Mouse (Mus musculus) megakaryocyte, embryonic 14.5 days (primary cell): ENCODE measurements around the gene Vgll4.

ENCODE experiments used
- FLI1 ChIP-seq: IDR thresholded peaks from 2 replicates; pipeline ENCODE4 v1.6.1; 2012; ENCODE audit warnings: low read length, inconsistent platforms, mixed read lengths
- GATA1 ChIP-seq: IDR thresholded peaks from 3 replicates; pipeline ENCODE4 v1.6.1; 2012; ENCODE audit warnings: mixed read lengths, low read length, inconsistent platforms, borderline replicate concordance

DNA sequence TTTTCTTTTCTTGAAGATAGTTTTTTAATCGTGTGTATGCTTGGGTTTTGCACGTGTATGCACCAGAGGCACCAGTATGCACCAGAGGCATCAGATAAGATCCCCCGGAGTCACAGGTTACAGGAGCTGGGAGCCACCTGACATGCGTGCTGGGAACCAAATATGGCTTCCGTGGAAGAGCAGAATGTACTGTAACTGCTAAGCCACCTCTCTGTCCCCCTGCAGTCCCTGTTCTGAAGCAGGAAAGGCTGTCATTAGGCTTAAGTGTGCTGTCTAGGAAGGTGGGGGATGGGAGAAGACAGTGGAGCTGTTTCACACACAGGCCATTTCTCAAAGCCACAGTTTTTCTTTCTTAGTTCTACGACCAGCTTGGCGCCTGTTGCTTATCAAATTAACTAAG is 121.0 kb downstream of the Vgll4 start:
- TF ChIP-seq GATA1 (no peak), FLI1 (no peak)
